Mouse (Mus musculus) ovary, adult 18-20 months (tissue): ENCODE measurements around the gene Glipr2.
A peak's percentile ranks its signal among the peaks of the same experiment; 100 is the strongest.

ENCODE experiments used
- DNase-seq: peaks from one replicate; pipeline ENCODE4 v3.0.0; 2022; ENCODE audit warnings: low spot score, mixed read lengths

The Glipr2 gene

DNA sequence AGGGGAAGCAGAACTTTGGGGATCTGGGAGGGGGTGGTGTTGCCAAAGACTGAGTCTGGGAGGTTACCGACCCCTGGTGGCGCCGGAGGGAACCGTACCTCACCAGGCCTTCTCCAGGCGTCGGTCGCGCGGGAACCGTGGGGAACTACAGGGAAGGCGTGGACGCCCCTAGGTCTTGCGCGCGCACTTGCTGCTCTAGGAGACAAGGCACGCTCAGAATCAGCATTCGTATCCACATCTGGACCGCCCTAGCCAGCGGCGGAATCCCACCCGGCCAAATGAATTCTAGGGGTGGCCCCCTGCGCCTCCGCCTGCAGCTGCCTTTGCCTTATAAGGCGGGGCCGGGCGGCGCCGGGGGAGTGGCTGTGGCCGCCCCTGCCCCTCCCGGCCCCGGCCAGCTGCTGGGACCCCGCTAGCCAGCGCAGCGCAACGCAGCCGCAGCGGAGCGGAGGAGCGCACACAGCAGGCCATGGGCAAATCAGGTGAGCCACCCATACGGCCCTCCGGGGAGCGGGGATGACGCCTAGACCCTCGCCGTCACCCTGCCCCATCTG is at the start of gene Glipr2:
Gene Glipr2, plus strand, starts transcription at position 110 of the 554 bp plus-strand sequence.
- peak; percentile 39 for DNase-seq

DNA sequence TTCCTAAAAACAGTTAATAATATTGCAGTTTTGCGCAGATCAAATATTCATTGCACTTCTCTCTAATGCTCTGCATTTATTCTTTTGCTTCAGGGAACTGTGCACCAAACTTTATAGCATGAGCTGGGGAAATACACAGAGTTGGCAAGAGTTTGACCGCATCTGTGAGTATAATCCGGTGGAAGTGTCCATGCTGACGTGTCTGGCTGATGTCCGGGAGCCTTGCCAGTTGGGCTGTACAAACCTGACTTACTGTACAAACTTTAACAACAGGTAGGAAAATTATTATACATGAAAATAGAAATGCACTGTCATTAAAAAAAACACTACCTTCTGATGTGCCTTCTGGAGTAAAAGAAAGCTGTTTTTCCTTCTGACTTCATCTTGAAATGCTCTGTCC is 39.0 kb upstream of the Glipr2 start:
- no peak for DNase-seq

DNA sequence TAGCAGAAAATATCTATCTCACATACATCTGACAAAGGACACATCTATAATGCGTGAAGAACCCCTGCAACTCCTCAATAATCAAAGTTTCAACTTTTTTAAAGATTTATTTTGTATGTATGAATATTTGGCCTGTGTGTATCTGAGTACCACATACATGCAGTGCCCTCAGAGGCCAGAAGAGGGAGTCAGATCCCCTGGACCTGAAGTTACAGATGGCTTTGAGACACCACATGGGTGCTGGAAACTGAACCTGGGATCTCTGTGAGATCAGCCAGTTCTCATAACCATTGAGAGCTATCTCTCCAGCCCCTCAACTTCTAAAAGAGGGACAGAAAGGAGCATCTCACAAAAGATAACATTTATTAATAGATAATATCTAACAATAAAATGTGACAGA is 36.6 kb upstream of the Glipr2 start:
- no peak for DNase-seq

DNA sequence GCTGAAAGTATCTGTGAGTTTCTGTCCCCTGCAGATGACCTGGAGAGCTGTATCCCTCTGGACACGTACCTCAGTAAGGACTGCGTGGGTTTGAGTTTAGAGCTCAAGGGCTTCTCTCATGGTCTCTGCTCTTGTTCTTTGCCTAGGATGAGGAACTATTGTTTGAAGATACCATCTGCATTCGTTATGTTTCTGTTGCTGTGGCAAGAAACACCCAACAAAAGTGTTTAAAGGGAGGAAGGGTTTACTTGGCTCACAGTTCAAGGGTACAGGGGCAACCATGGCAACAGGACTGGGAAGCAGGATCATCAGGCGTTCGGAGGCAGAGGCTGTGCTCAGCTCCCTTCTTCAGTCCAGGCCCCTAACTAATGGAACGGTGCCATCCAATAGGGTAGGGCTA is 32.1 kb upstream of the Glipr2 start:
- DNase-seq = no peak

DNA sequence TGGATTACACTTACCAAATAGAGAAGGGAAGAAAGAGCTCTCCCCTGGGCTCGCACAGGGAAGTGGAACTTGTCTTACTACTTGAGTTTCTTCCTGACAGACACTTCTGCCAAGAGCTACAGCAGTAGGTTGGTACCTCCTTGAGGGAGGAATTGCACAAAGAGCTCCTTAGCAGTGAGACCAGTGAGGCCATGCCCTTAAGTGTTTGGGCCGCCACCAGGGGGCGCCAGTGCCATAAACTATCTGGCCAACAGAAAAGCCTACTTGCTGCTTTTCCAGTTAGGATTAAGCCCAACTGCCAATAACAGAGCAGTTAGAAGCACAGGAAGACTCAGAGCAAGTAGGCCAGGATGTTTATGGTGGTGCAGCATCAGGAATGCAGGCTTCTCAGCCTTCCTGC is 31.4 kb upstream of the Glipr2 start:
- DNase-seq = peak; percentile 44

DNA sequence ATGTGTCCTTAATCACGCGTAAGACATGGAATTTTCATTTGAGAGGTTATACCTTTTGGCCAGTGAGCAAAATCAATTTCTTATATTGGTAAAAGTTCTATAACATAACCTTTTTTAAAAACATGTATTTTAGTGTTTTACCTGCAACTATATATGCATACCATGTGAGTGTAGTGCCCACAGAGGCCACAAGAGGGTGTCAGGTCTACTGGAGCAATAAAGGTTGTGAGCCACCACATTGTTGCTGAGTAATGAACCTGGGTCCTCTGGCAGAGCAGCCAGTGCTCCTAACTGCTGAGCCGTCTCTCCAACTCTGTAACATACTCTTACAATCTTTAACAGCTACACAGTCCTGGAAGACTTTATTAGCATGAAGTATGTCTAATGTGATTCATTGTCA is 29.4 kb upstream of the Glipr2 start:
- no peak for DNase-seq

DNA sequence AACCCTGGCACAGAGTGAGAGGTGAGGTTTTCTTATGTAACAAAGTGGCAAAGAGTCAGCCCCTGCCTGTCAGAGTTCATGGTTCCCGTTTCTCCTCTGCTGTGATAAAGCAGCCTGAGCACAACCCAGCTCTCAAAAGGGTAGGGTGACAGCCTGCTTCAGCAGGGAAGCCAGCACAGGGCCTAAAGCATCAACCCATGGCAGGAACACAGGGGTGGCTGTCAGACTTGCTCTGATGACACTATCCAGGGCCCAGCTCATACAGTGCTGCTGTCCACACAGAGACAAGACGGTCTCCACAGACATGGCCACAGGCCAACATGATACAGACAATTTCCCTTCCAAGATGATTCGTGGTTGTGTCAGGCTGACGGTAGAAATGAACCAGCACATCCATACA is 25.3 kb upstream of the Glipr2 start:
- no peak for DNase-seq

DNA sequence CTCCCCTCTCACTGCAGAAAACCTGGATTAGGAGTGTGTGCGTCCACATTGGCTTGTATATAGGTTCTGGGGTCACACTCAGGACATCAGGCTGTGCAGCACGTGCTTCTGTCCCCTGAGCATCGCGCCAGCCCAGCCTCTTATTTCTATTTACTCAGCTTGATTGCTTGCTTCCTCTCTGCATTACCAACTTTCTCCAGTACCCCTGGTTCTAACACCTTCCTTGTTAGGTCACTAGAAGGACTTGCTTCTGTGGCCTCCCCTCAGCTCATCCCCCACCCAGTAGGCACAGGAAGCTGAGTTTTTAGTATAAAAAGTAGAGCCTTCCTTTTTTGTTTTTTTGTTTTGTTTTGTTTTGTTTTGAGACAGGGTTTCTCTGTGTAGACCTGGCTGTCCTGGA is 21.0 kb upstream of the Glipr2 start:
- DNase-seq = no peak

DNA sequence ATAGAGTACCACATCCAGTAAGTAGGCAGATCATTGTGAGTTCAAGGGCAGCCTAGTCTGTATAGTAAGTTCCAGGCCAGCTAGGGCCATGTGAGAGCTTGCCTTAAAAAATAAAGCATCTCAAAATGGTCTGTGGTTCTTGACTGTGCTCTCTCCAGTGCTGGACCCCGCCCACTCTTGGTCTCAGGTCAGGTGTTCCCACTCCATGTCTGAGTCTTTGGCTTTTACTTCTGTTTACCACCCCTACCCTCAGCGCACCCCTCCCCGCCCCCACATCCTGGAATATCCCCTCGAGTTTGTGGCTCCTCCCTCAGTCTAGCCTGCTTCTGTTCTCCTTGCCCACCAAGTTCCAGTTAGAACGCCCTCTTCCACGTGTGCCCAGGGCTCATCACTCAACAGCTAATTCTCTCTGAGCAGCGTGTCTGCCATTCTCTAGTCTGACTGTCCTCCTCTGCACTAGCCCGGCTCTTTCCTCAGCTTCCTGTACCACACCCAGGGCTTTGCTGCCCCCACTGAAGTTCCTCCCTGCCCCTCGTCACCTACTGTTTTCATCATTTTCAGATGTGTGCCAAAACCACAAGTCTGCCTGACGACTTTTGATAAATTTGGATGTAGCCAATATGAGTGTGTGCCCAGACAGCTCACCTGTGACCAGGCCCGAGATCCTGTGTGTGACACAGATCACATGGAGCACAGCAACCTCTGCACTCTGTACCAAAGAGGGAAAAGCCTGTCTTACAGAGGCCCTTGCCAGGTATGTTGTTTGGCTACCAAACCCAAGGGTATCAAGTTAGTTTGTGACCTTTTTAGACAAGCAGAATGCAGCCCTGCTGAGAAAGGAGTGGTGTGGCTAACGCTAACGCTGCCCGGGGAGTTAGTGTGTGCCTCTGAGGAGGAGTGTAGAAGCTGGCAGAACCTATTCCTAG is 20.2 kb upstream of the Glipr2 start:
- DNase-seq = no peak

DNA sequence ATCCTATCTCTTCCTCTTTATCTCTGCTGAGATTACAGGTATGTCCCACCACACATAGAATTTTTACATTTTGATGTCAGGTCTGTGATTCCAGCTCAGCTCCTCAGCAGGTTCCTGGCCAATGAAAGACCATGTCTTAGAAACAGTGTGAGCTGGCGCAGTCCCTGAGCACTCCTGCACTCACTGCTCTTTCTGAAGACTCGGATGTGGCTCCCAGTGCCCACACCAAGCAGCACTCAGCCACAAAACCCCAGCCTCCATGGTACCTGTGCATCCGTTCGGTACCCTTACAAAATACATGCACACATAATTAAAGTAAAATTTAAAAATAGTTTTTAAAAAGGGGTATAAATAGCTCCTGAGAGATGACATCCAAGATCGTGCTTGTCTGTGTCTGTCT is 15.9 kb upstream of the Glipr2 start:
- DNase-seq = no peak

DNA sequence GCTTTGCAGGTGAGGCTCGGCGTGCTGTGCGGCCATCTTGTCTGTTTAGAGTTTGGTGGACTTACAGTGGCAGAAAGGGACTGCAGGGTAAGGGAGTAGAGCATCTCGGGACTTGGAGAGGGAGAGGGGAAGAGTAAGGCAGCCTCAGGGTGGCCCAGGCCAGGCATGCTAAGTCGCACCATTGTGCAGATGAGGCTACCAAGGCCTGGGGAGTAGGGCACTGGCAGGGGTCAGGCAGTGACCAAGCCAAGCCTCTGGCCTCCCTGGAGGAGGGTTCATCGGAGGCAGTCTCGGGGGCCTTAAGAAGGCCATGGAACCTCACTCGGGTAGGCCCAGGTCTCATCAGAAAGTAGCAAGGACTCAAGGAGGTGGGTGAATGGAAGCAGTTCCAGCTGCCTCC is 14.8 kb upstream of the Glipr2 start:
- no peak for DNase-seq

DNA sequence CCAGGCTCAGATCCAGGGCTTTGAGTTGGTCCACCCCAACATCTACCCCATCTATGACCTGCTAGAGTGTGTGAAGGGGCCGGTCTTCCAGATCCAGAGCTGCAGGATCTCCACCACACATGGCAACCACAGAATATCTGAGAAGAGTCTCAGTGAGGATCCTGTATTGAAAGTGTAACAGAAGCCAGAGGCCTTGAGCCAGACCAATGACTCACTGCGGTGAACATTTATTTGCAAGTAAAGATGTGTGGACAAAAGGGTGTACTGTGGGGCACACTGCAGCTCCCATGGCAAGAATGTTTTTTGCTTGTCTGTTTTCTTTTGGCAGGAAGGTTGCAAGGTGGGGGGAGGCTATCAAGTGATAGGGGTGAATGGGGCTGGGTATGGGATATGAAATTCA is 9.6 kb upstream of the Glipr2 start:
- no peak for DNase-seq

DNA sequence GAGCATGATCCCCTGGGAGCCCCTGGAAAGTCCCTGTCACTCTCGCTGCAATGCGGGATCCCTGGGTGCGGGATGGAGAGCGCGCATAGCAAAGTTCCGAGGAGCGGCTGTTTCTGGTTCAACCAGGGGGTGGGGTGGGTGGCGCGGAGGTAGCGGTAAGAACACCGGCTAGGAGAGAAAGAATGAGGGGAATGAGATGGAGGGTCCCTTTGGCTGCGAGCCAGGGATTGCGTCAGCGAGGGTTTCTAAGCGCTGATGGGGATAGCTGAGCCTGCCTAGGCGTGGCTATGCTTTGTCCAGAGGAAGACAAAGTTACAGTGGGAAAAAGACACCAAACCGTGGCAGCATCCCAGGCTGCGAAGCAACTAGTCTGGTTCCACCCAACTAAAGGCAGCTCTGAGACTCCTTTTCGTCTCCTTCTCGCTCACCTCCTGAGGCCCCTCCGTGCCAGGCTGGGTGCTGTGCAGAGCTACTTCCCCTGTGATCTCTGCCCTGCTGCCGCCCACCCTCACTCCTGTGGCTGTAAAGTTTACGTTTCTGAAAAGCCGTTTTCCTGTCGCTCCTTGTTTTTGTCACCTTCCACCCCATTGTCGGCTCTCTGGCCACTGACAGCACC is 753 bp downstream of the Glipr2 start:
- no peak for DNase-seq

DNA sequence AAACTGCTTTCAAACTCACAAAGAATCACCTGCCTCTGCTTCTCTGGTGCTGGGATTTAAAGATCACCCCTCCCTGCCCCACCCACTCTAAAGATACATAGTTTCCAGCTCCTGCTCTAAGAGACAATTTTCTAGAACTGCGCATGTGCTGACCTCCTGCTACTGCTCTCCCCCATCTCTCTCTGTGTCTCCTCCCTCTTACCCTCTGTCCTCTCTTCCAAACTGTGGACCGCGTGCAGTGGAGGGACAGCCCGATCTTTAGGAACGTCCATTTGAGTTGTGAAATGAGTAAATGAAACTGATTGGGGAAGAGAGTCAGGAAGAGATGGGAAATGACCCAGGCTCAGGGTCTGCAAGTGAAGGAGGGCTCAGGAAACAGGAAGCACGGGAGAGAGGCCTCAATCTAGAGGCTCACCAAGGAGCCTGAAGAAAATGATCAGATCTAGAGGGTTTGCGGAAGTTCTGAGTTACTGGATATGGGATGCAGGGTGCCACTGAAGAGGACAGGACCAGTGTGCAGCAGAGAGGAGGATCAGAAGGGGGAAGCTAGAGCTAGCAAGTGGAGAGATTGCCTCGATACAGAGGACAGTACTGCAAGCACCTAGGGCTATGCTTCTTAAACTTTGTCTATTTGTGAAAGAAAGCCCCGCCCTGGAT is 2.5 kb downstream of the Glipr2 start:
- DNase-seq = no peak

DNA sequence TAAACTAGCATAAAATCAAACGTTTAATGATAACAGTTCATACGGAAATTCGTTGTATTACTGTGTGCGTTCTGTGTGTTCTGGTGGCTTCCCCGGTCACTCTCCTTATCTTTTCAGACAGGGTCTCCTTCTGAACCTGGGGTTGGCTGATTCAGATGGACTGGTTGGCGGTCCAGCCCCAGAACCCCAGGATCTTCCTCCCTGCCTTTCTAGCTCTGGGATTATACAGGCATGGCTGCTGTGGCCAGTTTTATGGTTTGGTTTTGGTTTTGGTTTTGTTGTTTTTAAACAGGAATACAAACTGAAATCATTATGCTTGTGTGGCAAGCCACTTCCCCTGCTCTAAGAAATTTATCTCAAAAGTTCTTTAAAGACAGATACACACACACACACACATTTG is 3.0 kb downstream of the Glipr2 start:
- no peak for DNase-seq

DNA sequence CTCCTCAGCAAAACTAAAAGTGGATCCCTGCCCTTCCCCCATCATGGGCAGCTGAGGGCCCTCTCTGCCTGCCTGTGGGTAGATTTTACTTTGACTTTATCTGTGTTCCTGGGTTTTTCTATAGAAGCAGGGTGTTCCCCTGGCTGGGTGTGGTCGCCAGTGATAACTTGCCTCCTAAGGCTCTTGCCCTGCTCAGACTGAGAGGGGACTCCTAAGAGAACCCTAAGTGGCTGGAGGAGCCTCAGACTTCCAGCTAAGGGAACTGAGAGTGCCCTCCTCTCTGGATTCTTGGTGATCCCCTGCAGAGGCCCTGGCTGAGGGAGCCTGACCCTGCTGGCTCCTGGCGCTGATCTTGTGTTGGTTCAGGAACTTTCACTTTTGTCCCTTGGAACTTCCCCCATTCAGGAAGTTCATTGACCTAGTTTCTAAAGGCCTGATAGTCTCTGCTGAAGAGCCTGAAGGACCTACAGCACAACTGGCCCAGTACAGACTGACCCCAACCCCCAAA is 7.2 kb downstream of the Glipr2 start:
- DNase-seq = no peak

DNA sequence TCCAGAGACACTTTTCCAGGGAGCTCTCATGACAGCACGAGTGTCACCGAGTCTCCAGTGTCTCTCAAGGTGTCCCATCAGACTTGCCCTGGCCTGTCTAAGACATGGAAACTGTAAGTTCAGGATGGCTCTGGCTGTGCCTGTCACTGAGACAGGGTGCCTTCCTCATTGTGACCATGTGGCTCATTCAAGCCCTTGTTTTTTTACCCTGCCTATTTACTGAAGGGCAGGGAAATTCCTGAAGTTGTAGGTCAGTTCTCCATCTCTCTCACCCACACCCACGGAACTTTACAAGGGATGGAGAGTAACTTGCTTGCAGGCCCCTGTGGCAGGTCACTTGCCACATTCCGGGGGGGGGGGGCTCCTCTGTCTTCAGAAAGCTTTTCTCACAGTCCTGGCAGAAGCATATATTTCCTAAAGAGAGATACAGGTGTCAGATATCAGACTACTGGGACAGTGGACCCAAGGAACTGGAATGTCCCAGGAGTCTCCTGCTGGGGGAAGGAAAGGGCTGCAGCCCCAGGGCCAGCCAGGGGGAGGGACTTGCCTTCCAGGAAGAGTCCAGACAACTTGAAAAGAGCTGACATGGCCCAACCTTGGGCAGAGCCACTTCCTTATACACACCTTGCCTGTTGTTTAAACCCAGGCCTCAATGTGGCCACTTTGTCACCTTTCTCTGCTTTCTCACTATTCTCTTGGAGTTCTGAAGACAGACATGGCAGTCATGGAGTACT is 7.9 kb downstream of the Glipr2 start:
- no peak for DNase-seq

DNA sequence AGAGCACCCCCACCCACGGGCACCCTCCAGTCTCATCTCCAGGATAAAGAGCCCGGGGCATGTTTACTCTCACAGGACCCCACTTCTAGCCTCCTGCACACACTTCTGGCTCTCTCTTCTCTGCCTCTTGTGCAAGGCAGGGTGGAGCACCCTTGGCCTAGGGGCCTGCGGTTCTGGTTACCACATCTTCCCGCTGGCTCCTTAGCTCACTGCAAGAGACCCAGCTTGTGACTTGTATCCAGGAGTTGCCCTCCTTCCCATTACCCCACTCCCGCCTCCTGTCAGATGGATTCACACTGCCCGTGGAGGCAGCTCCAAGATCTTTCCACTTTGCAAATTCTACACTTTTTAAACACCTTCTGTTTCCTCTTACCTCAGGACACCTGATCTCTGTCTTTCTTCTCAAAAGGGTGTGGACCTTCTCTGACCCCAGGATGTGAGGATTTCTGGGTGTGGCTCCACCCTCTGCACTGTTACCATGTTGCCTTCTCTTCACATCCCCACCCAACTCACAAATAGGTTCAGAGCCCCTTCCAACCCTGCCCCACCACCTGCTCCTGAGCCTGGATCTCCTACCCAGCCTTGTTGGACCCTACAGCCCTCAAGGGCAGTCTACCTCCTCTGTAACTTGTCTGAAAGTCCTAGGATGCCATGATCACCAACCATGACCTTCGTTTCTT is 8.8 kb downstream of the Glipr2 start:
- no peak for DNase-seq

DNA sequence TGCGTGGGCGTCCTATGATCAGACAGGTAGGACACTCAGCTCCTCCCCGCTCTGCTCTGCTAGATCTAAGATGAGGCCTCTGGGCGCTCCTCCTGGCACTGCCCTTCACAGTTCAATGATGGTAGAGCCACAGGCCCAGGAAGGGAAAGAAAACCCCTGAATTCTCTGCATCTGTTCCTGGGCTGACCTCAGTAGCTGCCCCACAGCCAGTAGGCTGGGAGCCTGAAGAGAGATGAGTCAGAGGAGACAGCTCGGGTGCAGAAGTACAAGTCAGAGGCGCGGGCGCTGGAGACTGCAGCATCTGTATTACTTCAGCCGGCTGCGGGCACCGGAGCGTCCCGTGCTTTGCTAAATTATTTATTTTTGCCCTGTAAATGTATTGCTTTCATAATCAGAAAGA is 11.4 kb downstream of the Glipr2 start:
- DNase-seq = peak; percentile 62

DNA sequence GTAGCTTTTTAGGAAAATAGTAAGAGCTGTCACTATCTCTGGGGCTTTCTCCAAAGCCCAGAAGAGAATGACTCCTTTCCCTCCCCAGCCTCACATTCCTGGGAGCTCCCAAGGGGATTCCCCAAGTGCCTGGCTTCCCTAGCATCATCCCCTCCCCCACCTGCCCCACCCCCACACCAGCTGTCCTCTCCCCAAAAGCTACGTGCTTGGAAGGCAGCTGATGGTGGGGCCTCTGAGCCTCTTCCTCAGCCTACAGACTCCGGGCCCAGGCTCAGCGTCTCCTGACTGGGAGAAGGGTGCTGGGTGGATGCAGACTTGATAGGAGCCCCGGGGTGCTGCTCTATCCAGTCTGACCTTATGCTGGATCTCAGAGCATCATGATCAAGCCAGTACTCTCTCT is 12.2 kb downstream of the Glipr2 start:
- no peak for DNase-seq
